Mouse (Mus musculus) liver, embryonic 12.5 days (tissue): ENCODE measurements at regions not wholly inside any gene's neighbourhood (a gene's known extent, or its start where the extent isn't known, plus 50 kb on each side); places are given as distances from the start of the nearest gene placed in this dataset.

ENCODE experiments used
- ATAC-seq: fragments of 200-750 bp; cut with Nextera tagmentation; 2 replicates; pipeline ENCODE4 v1.8.0; 2017; ENCODE audit warnings: moderate number of reproducible peaks, mild to moderate bottlenecking, moderate library complexity
- H3K27ac ChIP-seq: fragments of 300-500 bp; sonication (generic); 2 replicates; pipeline ENCODE4 v1.5.1; 2016; ENCODE audit warnings: mild to moderate bottlenecking
- H3K27me3 ChIP-seq: fragments of 300-500 bp; sonication (generic); replicated peaks from 2 replicates; pipeline ENCODE4 v1.6.1; 2016; ENCODE audit warnings: mild to moderate bottlenecking, moderate library complexity
- H3K36me3 ChIP-seq: fragments of 300-500 bp; sonication (generic); 2 replicates; pipeline ENCODE4 v1.6.1; 2016; ENCODE audit warnings: mild to moderate bottlenecking, moderate library complexity
- H3K4me1 ChIP-seq: fragments of 300-500 bp; sonication (generic); 2 replicates; pipeline ENCODE4 v1.6.1; 2016
- H3K4me2 ChIP-seq: fragments of 300-500 bp; sonication (generic); 2 replicates; pipeline ENCODE4 v1.6.1; 2016; ENCODE audit warnings: mild to moderate bottlenecking, moderate library complexity
- H3K4me3 ChIP-seq: fragments of 300-500 bp; sonication (generic); 2 replicates; pipeline ENCODE4 v1.5.1; 2016; ENCODE audit warnings: mild to moderate bottlenecking, moderate library complexity
- H3K9ac ChIP-seq: fragments of 300-500 bp; sonication (generic); 2 replicates; pipeline ENCODE4 v1.6.1; 2016; ENCODE audit warnings: mild to moderate bottlenecking, moderate library complexity
- H3K9me3 ChIP-seq: fragments of 300-500 bp; sonication (generic); replicated peaks from 2 replicates; pipeline ENCODE4 v1.6.1; 2016; ENCODE audit warnings: mild to moderate bottlenecking, moderate library complexity
- WGBS: fragments of 180-500 bp; shearing (Covaris S2); methylation state at CpG from one replicate; pipeline ENCODE4 v1.1.7; 2016; ENCODE audit not compliant: insufficient replicate concordance; 5-methylcytosine and 5-hydroxymethylcytosine counted together

- 64% methylated on average over 4 of the region's 4 CpGs for WGBS
- no peaks in the 10 kb centered on the region for H3K9me3 ChIP-seq
- H3K9ac ChIP-seq = no peak overlapping the region
- no peaks in the 10 kb centered on the region for H3K36me3 ChIP-seq
- no peak overlapping the region for H3K4me3 ChIP-seq
- no peaks in the 10 kb centered on the region for H3K4me1 ChIP-seq
- H3K27ac ChIP-seq = no peak overlapping the region
- H3K4me2 ChIP-seq = no peak overlapping the region
- ATAC-seq = no peak
- H3K27me3 ChIP-seq = no peaks in the 10 kb centered on the region
Measured at GRCm38 (mm10) chr4:105450881-105451280, 293.7 kb downstream of the Plpp3 start.

GRCm38 (mm10) chr4:105451871-105452270 is 294.7 kb downstream of the Plpp3 start:
- ATAC-seq = no peak
- 75% methylated on average over 2 of the region's 2 CpGs for WGBS
- Histone ChIP-seq H3K4me2 (no peak overlapping the region), H3K4me1 (no peaks in the 10 kb centered on the region), H3K36me3 (no peaks in the 10 kb centered on the region), H3K4me3 (no peak overlapping the region), H3K27me3 (no peaks in the 10 kb centered on the region), H3K27ac (no peak overlapping the region), H3K9me3 (no peaks in the 10 kb centered on the region), H3K9ac (no peak overlapping the region)

GRCm38 (mm10) chr4:105456955-105457621 is 299.9 kb downstream of the Plpp3 start:
- Histone ChIP-seq H3K4me2 (no peak overlapping the region), H3K4me3 (no peak overlapping the region), H3K27ac (no peak overlapping the region), H3K9me3 (no peaks in the 10 kb centered on the region), H3K4me1 (no peaks in the 10 kb centered on the region), H3K9ac (no peak overlapping the region), H3K36me3 (no peaks in the 10 kb centered on the region), H3K27me3 (no peaks in the 10 kb centered on the region)
- 70% methylated on average over 11 of the region's 11 CpGs for WGBS
- ATAC-seq = no peak

- peak; percentile 52 for ATAC-seq
- Histone ChIP-seq H3K27ac (no peak overlapping the region), H3K4me3 (no peak overlapping the region), H3K9me3 (no peaks in the 10 kb centered on the region), H3K36me3 (no peaks in the 10 kb centered on the region), H3K4me2 (no peak overlapping the region), H3K4me1 (no peaks in the 10 kb centered on the region), H3K9ac (no peak overlapping the region), H3K27me3 (no peaks in the 10 kb centered on the region)
- 67% methylated on average over 3 of the region's 3 CpGs for whole genome bisulfite sequencing
Measured at GRCm38 (mm10) chr4:105459991-105460688, 303.0 kb downstream of the Plpp3 start.

GRCm38 (mm10) chr4:105460689-105461005 is 303.5 kb downstream of the Plpp3 start:
- Histone ChIP-seq H3K9ac (no peak overlapping the region), H3K4me3 (no peak overlapping the region), H3K36me3 (no peaks in the 10 kb centered on the region), H3K4me2 (no peak overlapping the region), H3K27ac (no peak overlapping the region), H3K4me1 (no peaks in the 10 kb centered on the region), H3K9me3 (no peaks in the 10 kb centered on the region), H3K27me3 (no peaks in the 10 kb centered on the region)
- no peak for ATAC-seq
- 51% methylated on average over 2 of the region's 2 CpGs for WGBS

GRCm38 (mm10) chr4:105467811-105468210 is 310.7 kb downstream of the Plpp3 start:
- no peaks in the 10 kb centered on the region for H3K27me3 ChIP-seq
- H3K9ac ChIP-seq = no peak overlapping the region
- no peak overlapping the region for H3K27ac ChIP-seq
- H3K4me3 ChIP-seq = no peak overlapping the region
- no peak overlapping the region for H3K4me2 ChIP-seq
- 77% methylated on average over 7 of the region's 7 CpGs for WGBS
- H3K9me3 ChIP-seq = no peaks in the 10 kb centered on the region
- H3K4me1 ChIP-seq = no peaks in the 10 kb centered on the region
- H3K36me3 ChIP-seq = no peaks in the 10 kb centered on the region
- no peak for ATAC-seq

GRCm38 (mm10) chr4:105469300-105469821 is 312.2 kb downstream of the Plpp3 start:
- no peaks in the 10 kb centered on the region for H3K4me1 ChIP-seq
- no peaks in the 10 kb centered on the region for H3K36me3 ChIP-seq
- H3K4me3 ChIP-seq = no peak overlapping the region
- H3K4me2 ChIP-seq = no peak overlapping the region
- H3K27me3 ChIP-seq = no peaks in the 10 kb centered on the region
- H3K9me3 ChIP-seq = no peaks in the 10 kb centered on the region
- 56% methylated on average over 6 of the region's 6 CpGs for WGBS
- ATAC-seq = no peak
- no peak overlapping the region for H3K27ac ChIP-seq
- no peak overlapping the region for H3K9ac ChIP-seq

GRCm38 (mm10) chr4:105474765-105475560 is 314.7 kb upstream of the Gm12728 start:
- 59% methylated on average over 11 of the region's 11 CpGs for WGBS
- no peak for ATAC-seq
- Histone ChIP-seq H3K36me3 (no peaks in the 10 kb centered on the region), H3K4me1 (no peaks in the 10 kb centered on the region), H3K4me2 (no peak overlapping the region), H3K9ac (no peak overlapping the region), H3K4me3 (no peak overlapping the region), H3K9me3 (no peaks in the 10 kb centered on the region), H3K27me3 (no peaks in the 10 kb centered on the region), H3K27ac (no peak overlapping the region)

GRCm38 (mm10) chr4:105476332-105476731 is 313.3 kb upstream of the Gm12728 start:
- H3K4me3 ChIP-seq = no peak overlapping the region
- no peaks in the 10 kb centered on the region for H3K36me3 ChIP-seq
- H3K4me2 ChIP-seq = no peak overlapping the region
- WGBS = 78% methylated on average over 4 of the region's 4 CpGs
- no peaks in the 10 kb centered on the region for H3K4me1 ChIP-seq
- no peaks in the 10 kb centered on the region for H3K27me3 ChIP-seq
- H3K27ac ChIP-seq = no peak overlapping the region
- no peaks in the 10 kb centered on the region for H3K9me3 ChIP-seq
- ATAC-seq = no peak
- H3K9ac ChIP-seq = no peak overlapping the region

- Histone ChIP-seq H3K27me3 (no peaks in the 10 kb centered on the region), H3K9ac (no peak overlapping the region), H3K4me2 (no peak overlapping the region), H3K9me3 (no peaks in the 10 kb centered on the region), H3K4me3 (no peak overlapping the region), H3K27ac (no peak overlapping the region), H3K4me1 (no peaks in the 10 kb centered on the region), H3K36me3 (no peaks in the 10 kb centered on the region)
- 70% methylated on average over 1 of the region's 1 CpGs for WGBS
- ATAC-seq = no peak
Measured at GRCm38 (mm10) chr4:105486376-105486775, 303.3 kb upstream of the Gm12728 start.

- Histone ChIP-seq H3K27ac (no peak overlapping the region), H3K4me1 (no peaks in the 10 kb centered on the region), H3K4me2 (no peak overlapping the region), H3K36me3 (no peaks in the 10 kb centered on the region), H3K4me3 (no peak overlapping the region), H3K9ac (no peak overlapping the region), H3K27me3 (no peaks in the 10 kb centered on the region), H3K9me3 (no peaks in the 10 kb centered on the region)
- WGBS = 92% methylated on average over 2 of the region's 2 CpGs
- no peak for ATAC-seq
Measured at GRCm38 (mm10) chr4:105496176-105496575, 293.5 kb upstream of the Gm12728 start.

GRCm38 (mm10) chr4:105506190-105506589 is 283.5 kb upstream of the Gm12728 start:
- 60% methylated on average over 2 of the region's 2 CpGs for WGBS
- Histone ChIP-seq H3K27me3 (no peaks in the 10 kb centered on the region), H3K36me3 (no peaks in the 10 kb centered on the region), H3K9me3 (no peaks in the 10 kb centered on the region), H3K9ac (no peak overlapping the region), H3K4me3 (no peak overlapping the region), H3K27ac (no peak overlapping the region), H3K4me2 (no peak overlapping the region), H3K4me1 (no peaks in the 10 kb centered on the region)
- ATAC-seq = no peak
